Mouse (Mus musculus): Measurements from ENCODE around the gene Cox4i2. TPM values are rescaled to one million over a fixed set of nuclear protein-coding genes. Genes with fewer than 3 reads are reported as not detected.

The Cox4i2 gene
- polyA plus RNA-seq, 1 experiment from 2014 or later: 4.8 TPM

GRCm38 (mm10) chr2:152787543-152787942 is 33.6 kb downstream of the Cox4i2 start:
- no peak overlapping the region for H3K27ac ChIP-seq (replicated peaks)

GRCm38 (mm10) chr2:152788892-152789421 is 35.0 kb downstream of the Cox4i2 start:
- Histone ChIP-seq H3K4me3 (replicated peaks) (no peak overlapping the region), H3K27me3 (replicated peaks) (no peaks in the 10 kb centered on the region), H3K4me2 (no peak overlapping the region), H3K9ac (replicated peaks) (no peak overlapping the region), H3K27ac (replicated peaks) (peak overlapping the region; percentile 0; the same call in 1 of the 2 replicates), H3K36me3 (no peaks in the 10 kb centered on the region), H3K9me3 (replicated peaks) (no peaks in the 10 kb centered on the region), H3K4me1 (peaks cover 32% of the 10 kb centered on the region)
- WGBS: 68% methylated on average over 6 of the region's 6 CpGs
- no peak for ATAC-seq (ENCODE audit: low FRiP score)

More at GRCm38 (mm10) chr2:152787543-152787942, 33.6 kb downstream of the Cox4i2 start:
- 93% methylated on average over 6 of the region's 6 CpGs for WGBS
- Histone ChIP-seq H3K4me2 (no peak overlapping the region), H3K4me1 (peaks cover 32% of the 10 kb centered on the region), H3K36me3 (no peaks in the 10 kb centered on the region), H3K9me3 (replicated peaks) (no peaks in the 10 kb centered on the region), H3K27me3 (replicated peaks) (no peaks in the 10 kb centered on the region), H3K9ac (replicated peaks) (no peak overlapping the region), H3K4me3 (replicated peaks) (no peak overlapping the region)
- ATAC-seq (ENCODE audit: low FRiP score): no peak

- Histone ChIP-seq H3K4me3 (replicated peaks) (no peak overlapping the region), H3K9ac (replicated peaks) (no peak overlapping the region), H3K4me1 (peaks cover 38% of the 10 kb centered on the region), H3K36me3 (no peaks in the 10 kb centered on the region), H3K27me3 (replicated peaks) (no peaks in the 10 kb centered on the region), H3K27ac (replicated peaks) (0 out of 2 replicates have a peak overlapping the region, but pooled peaks have one; percentile 0), H3K4me2 (no peak overlapping the region), H3K9me3 (replicated peaks) (no peaks in the 10 kb centered on the region)
- ATAC-seq (ENCODE audit: low FRiP score): no peak
- 65% methylated on average over 4 of the region's 4 CpGs for WGBS
Observed at GRCm38 (mm10) chr2:152789591-152789999, 35.6 kb downstream of the Cox4i2 start.

- Histone ChIP-seq H3K9ac (replicated peaks) (no peak overlapping the region), H3K27me3 (replicated peaks) (no peaks in the 10 kb centered on the region), H3K4me1 (peaks cover 21% of the 10 kb centered on the region), H3K27ac (replicated peaks) (no peak overlapping the region), H3K36me3 (no peaks in the 10 kb centered on the region), H3K4me3 (replicated peaks) (no peak overlapping the region), H3K4me2 (no peak overlapping the region), H3K9me3 (replicated peaks) (no peaks in the 10 kb centered on the region)
- no peak for ATAC-seq (ENCODE audit: low FRiP score)
- 94% methylated on average over 2 of the region's 2 CpGs for WGBS
Observed at GRCm38 (mm10) chr2:152792461-152792860, 38.5 kb downstream of the Cox4i2 start.

GRCm38 (mm10) chr2:152793381-152793780 is 39.4 kb downstream of the Cox4i2 start:
- Histone ChIP-seq H3K36me3 (no peaks in the 10 kb centered on the region), H3K4me1 (peaks cover 21% of the 10 kb centered on the region), H3K4me2 (no peak overlapping the region), H3K27ac (replicated peaks) (no peak overlapping the region), H3K4me3 (replicated peaks) (no peak overlapping the region), H3K9me3 (replicated peaks) (no peaks in the 10 kb centered on the region), H3K9ac (replicated peaks) (no peak overlapping the region), H3K27me3 (replicated peaks) (no peaks in the 10 kb centered on the region)
- 95% methylated on average over 5 of the region's 5 CpGs for WGBS
- no peak for ATAC-seq (ENCODE audit: low FRiP score)

- WGBS: 61% methylated on average over 9 of the region's 9 CpGs
- H3K4me1 ChIP-seq: peaks cover 12% of the 10 kb centered on the region
- no peak overlapping the region for H3K4me3 ChIP-seq (replicated peaks)
- no peaks in the 10 kb centered on the region for H3K9me3 ChIP-seq (replicated peaks)
- H3K4me2 ChIP-seq: no peak overlapping the region
- H3K36me3 ChIP-seq: no peaks in the 10 kb centered on the region
- ATAC-seq (ENCODE audit: low FRiP score): no peak
- H3K27ac ChIP-seq (replicated peaks): peak overlapping the region; percentile 48
- H3K27me3 ChIP-seq (replicated peaks): no peaks in the 10 kb centered on the region
- no peak overlapping the region for H3K9ac ChIP-seq (replicated peaks)
Observed at GRCm38 (mm10) chr2:152794281-152794827, 40.4 kb downstream of the Cox4i2 start.

GRCm38 (mm10) chr2:152797589-152797988 is 43.6 kb downstream of the Cox4i2 start:
- Histone ChIP-seq H3K9me3 (replicated peaks) (no peaks in the 10 kb centered on the region), H3K36me3 (no peaks in the 10 kb centered on the region), H3K4me3 (replicated peaks) (no peak overlapping the region), H3K4me2 (no peak overlapping the region), H3K27ac (replicated peaks) (no peak overlapping the region), H3K27me3 (replicated peaks) (no peaks in the 10 kb centered on the region), H3K9ac (replicated peaks) (no peak overlapping the region), H3K4me1 (peaks cover 6% of the 10 kb centered on the region)
- 94% methylated on average over 1 of the region's 1 CpGs for WGBS
- ATAC-seq (ENCODE audit: low FRiP score): no peak

- Histone ChIP-seq H3K9me3 (replicated peaks) (no peaks in the 10 kb centered on the region), H3K4me2 (no peak overlapping the region), H3K4me1 (peaks cover 20% of the 10 kb centered on the region), H3K27me3 (replicated peaks) (no peaks in the 10 kb centered on the region), H3K4me3 (replicated peaks) (no peak overlapping the region), H3K27ac (replicated peaks) (no peak overlapping the region), H3K9ac (replicated peaks) (no peak overlapping the region), H3K36me3 (no peaks in the 10 kb centered on the region)
- 70% methylated on average over 7 of the region's 7 CpGs for WGBS
- no peak for ATAC-seq (ENCODE audit: low FRiP score)
Observed at GRCm38 (mm10) chr2:152799954-152800761, 46.2 kb downstream of the Cox4i2 start.

GRCm38 (mm10) chr2:152800762-152801113 is 46.8 kb downstream of the Cox4i2 start:
- Histone ChIP-seq H3K4me1 (peaks cover 24% of the 10 kb centered on the region), H3K36me3 (no peaks in the 10 kb centered on the region), H3K27me3 (replicated peaks) (no peaks in the 10 kb centered on the region), H3K9ac (replicated peaks) (no peak overlapping the region), H3K27ac (replicated peaks) (no peak overlapping the region), H3K9me3 (replicated peaks) (no peaks in the 10 kb centered on the region), H3K4me2 (no peak overlapping the region), H3K4me3 (replicated peaks) (no peak overlapping the region)
- no peak for ATAC-seq (ENCODE audit: low FRiP score)

GRCm38 (mm10) chr2:152802303-152802702 is 48.3 kb downstream of the Cox4i2 start:
- Histone ChIP-seq H3K27ac (replicated peaks) (no peak overlapping the region), H3K4me1 (peaks cover 24% of the 10 kb centered on the region), H3K9ac (replicated peaks) (no peak overlapping the region), H3K27me3 (replicated peaks) (no peaks in the 10 kb centered on the region), H3K36me3 (no peaks in the 10 kb centered on the region), H3K4me3 (replicated peaks) (no peak overlapping the region), H3K4me2 (no peak overlapping the region), H3K9me3 (replicated peaks) (no peaks in the 10 kb centered on the region)
- WGBS: 92% methylated on average over 10 of the region's 10 CpGs
- no peak for ATAC-seq (ENCODE audit: low FRiP score)

- Histone ChIP-seq H3K9me3 (replicated peaks) (no peaks in the 10 kb centered on the region), H3K4me2 (no peak overlapping the region), H3K4me1 (peaks cover 24% of the 10 kb centered on the region), H3K27me3 (replicated peaks) (no peaks in the 10 kb centered on the region), H3K9ac (replicated peaks) (no peak overlapping the region), H3K36me3 (no peaks in the 10 kb centered on the region), H3K27ac (replicated peaks) (no peak overlapping the region), H3K4me3 (replicated peaks) (no peak overlapping the region)
- ATAC-seq (ENCODE audit: low FRiP score): no peak
- WGBS: 67% methylated on average over 5 of the region's 5 CpGs
Observed at GRCm38 (mm10) chr2:152803081-152803480, 49.1 kb downstream of the Cox4i2 start.
